In the genomic region with DNA sequence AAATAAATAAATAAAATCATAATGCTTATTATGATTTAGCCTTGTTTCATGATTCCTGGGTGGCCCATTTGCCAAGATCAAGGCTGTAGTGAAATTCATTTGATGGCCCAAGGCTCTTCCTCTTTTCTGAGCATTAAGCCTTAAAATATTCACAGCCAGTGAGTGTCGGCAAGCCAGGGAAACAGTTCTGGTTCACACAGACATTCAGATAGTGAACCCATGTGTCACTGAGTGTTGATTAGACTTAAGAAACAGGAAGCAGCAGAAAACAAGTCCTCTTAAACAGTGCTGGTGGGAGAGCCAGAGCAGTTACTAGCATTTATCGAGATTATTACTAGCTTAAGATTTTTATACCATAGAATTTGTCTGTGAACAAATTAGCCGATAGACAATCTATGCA, we compare ENCODE assay signal across 1 mouse cellular context.
A peak's percentile ranks its signal among the peaks of the same experiment; 100 is the strongest.
TF ChIP-seq lines count a peak whose summit lies in the region.

No protein-coding gene starts in this region.

TF ChIP-seq in MEL, 35 proteins besides CTCF, POLR2A, EP300 and RAD21 (continued from another document):
- no peak for TF ChIP-seq MEF2A (IDR thresholded peaks at IDR 0.05; ENCODE audit: extremely low read depth, insufficient replicate concordance, low read depth, low read length, poor library complexity, severe bottlenecking)
- peak; percentile 86 for TF ChIP-seq GATA1 (IDR thresholded peaks at IDR 0.05; ENCODE audit: low read depth, low read length)
- peak; percentile 77 for TF ChIP-seq TCF12 (IDR thresholded peaks at IDR 0.05; ENCODE audit: low read depth, low read length)
- TF ChIP-seq POLR2AphosphoS2 (IDR thresholded peaks at IDR 0.05; ENCODE audit: low read length): no peak
- peak; percentile 30; the same call in 1 of the 2 replicates for TF ChIP-seq USF1 (IDR thresholded peaks at IDR 0.05; ENCODE audit: low read depth, low read length)
- TF ChIP-seq HCFC1 (IDR thresholded peaks at IDR 0.05; ENCODE audit: low read depth, low read length): peak; percentile 52; the same call in 1 of the 2 replicates
- no peak for TF ChIP-seq CHD1 (IDR thresholded peaks at IDR 0.05; ENCODE audit: low read depth, low read length)
- no peak for TF ChIP-seq NELFE (IDR thresholded peaks at IDR 0.05; ENCODE audit: low read depth, low read length)
- TF ChIP-seq MYB (IDR thresholded peaks at IDR 0.05; ENCODE audit: low read depth, low read length): 0 out of 2 replicates have a peak, but pooled peaks have one; percentile 23
- peak; percentile 38 for TF ChIP-seq SMC3 (IDR thresholded peaks at IDR 0.05; ENCODE audit: low read depth, low read length)
- TF ChIP-seq E2F4 (IDR thresholded peaks at IDR 0.05; ENCODE audit: borderline replicate concordance, low read depth, low read length): no peak
- TF ChIP-seq ELF1 (IDR thresholded peaks at IDR 0.05; ENCODE audit: low read depth, low read length): peak; percentile 82
- no peak for TF ChIP-seq ZMIZ1 (IDR thresholded peaks at IDR 0.05; ENCODE audit: low read depth, low read length)
- TF ChIP-seq ZC3H11A (IDR thresholded peaks at IDR 0.05; ENCODE audit: low read depth, low read length): no peak
- no peak for TF ChIP-seq ZKSCAN1 (IDR thresholded peaks at IDR 0.05; ENCODE audit: low read depth, low read length)
- peak; percentile 42; the same call in 1 of the 2 replicates for TF ChIP-seq BHLHE40 (IDR thresholded peaks at IDR 0.05; ENCODE audit: borderline replicate concordance, low read depth, low read length)
- no peak for TF ChIP-seq CHD2 (IDR thresholded peaks at IDR 0.05; ENCODE audit: low read length)
- no peak for TF ChIP-seq MAZ (IDR thresholded peaks at IDR 0.05; ENCODE audit: low read depth, low read length)
- 0 out of 2 replicates have a peak, but pooled peaks have one; percentile 20 for TF ChIP-seq JUND (IDR thresholded peaks at IDR 0.05; ENCODE audit: low read depth, low read length)
- TF ChIP-seq MAX (IDR thresholded peaks at IDR 0.05; ENCODE audit: low read length): peak; percentile 83
- TF ChIP-seq MXI1 (IDR thresholded peaks at IDR 0.05; ENCODE audit: low read depth, low read length): peak; percentile 82
- no peak for TF ChIP-seq KAT2A (conservative IDR thresholded peaks at IDR 0.05; ENCODE audit: low read depth, low read length)
- peak; percentile 92 for TF ChIP-seq RCOR1 (IDR thresholded peaks at IDR 0.05; ENCODE audit: low read depth, low read length)
- no peak; the same call in 1 of the 2 replicates for TF ChIP-seq TAL1 (IDR thresholded peaks at IDR 0.05; ENCODE audit: low read length)
